Mouse (Mus musculus): Measurements from ENCODE around the gene Magi2. TPM values are rescaled to one million over a fixed set of nuclear protein-coding genes. Genes with fewer than 3 reads are reported as not detected.
"Not testable (repeated sequence)": the region's sequence is repeated elsewhere in the genome, so short reads cannot be mapped to it uniquely, and the experiment has no call there.

Magi2 gene
- polyA plus RNA-seq, 1 experiment from 2014 or later = 7.3 TPM

GRCm38 (mm10) chr5:19368175-19368574, 141.3 kb downstream of the Magi2 start:
- Histone ChIP-seq H3K4me1 (ENCODE audit: control insufficient read depth, insufficient read depth, low read length) (no peaks in the 10 kb centered on the region), H3K27me3 (ENCODE audit: control insufficient read depth, insufficient read depth, low read length) (no peaks in the 10 kb centered on the region), H3K9me3 (ENCODE audit: control insufficient read depth, low read depth, low read length) (no peaks in the 10 kb centered on the region), H3K27ac (ENCODE audit: low read length) (no peak overlapping the region), H3K36me3 (ENCODE audit: control insufficient read depth, insufficient read depth, low read length) (no peaks in the 10 kb centered on the region), H3K4me3 (ENCODE audit: low read depth, low read length) (no peak overlapping the region), H3K4me2 (replicated peaks; ENCODE audit: low read depth, low read length) (no peak overlapping the region), H3K9ac (replicated peaks; ENCODE audit: low read depth, low read length) (no peak overlapping the region)
- WGBS = 86% methylated on average over 1 of the region's 1 CpGs
- no peak for ATAC-seq (ENCODE audit: insufficient number of reproducible peaks, insufficient read depth, low FRiP score, low read depth)

GRCm38 (mm10) chr5:19395876-19396275, 169.0 kb downstream of the Magi2 start:
- no peak for ATAC-seq (ENCODE audit: insufficient number of reproducible peaks, insufficient read depth, low FRiP score, low read depth)
- Histone ChIP-seq H3K27me3 (ENCODE audit: control insufficient read depth, insufficient read depth, low read length) (no peaks in the 10 kb centered on the region), H3K9ac (replicated peaks; ENCODE audit: low read depth, low read length) (no peak overlapping the region), H3K36me3 (ENCODE audit: control insufficient read depth, insufficient read depth, low read length) (no peaks in the 10 kb centered on the region), H3K4me3 (ENCODE audit: low read depth, low read length) (no peak overlapping the region), H3K4me2 (replicated peaks; ENCODE audit: low read depth, low read length) (no peak overlapping the region), H3K9me3 (ENCODE audit: control insufficient read depth, low read depth, low read length) (no peaks in the 10 kb centered on the region), H3K27ac (ENCODE audit: low read length) (no peak overlapping the region), H3K4me1 (ENCODE audit: control insufficient read depth, insufficient read depth, low read length) (no peaks in the 10 kb centered on the region)
- WGBS = 54% methylated on average over 3 of the region's 3 CpGs

DNA sequence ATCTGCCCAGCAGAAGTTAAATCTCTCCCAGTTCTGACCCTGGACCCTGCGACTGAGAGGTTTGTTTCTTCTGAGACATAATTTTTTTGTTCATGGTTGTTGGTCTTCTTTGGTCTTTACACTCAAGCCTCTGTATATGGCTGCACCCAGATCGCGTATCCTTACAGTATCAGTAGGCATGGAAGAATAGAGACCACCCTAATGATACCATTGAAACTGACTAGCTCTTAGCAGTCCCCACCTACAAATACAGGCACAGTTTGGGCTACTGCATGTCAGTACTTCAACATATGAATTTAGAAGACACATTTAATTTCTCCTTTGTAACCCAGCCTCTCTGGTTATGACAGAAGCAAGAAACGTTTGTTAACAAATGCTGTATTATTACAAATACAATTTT, 173.5 kb downstream of the Magi2 start:
- Histone ChIP-seq H3K9ac (replicated peaks; ENCODE audit: low read depth, low read length) (no peak overlapping the region), H3K27ac (ENCODE audit: low read length) (no peak overlapping the region), H3K36me3 (ENCODE audit: control insufficient read depth, insufficient read depth, low read length) (no peaks in the 10 kb centered on the region), H3K4me2 (replicated peaks; ENCODE audit: low read depth, low read length) (no peak overlapping the region), H3K4me1 (ENCODE audit: control insufficient read depth, insufficient read depth, low read length) (no peaks in the 10 kb centered on the region), H3K4me3 (ENCODE audit: low read depth, low read length) (no peak overlapping the region), H3K9me3 (ENCODE audit: control insufficient read depth, low read depth, low read length) (no peaks in the 10 kb centered on the region), H3K27me3 (ENCODE audit: control insufficient read depth, insufficient read depth, low read length) (no peaks in the 10 kb centered on the region)
- 79% methylated on average over 4 of the region's 4 CpGs for WGBS
- no peak for ATAC-seq (ENCODE audit: insufficient number of reproducible peaks, insufficient read depth, low FRiP score, low read depth)

- ATAC-seq (ENCODE audit: insufficient number of reproducible peaks, insufficient read depth, low FRiP score, low read depth) = no peak
- H3K27me3 ChIP-seq (ENCODE audit: control insufficient read depth, insufficient read depth, low read length) = no peaks in the 10 kb centered on the region
- H3K4me1 ChIP-seq (ENCODE audit: control insufficient read depth, insufficient read depth, low read length) = no peaks in the 10 kb centered on the region
- no peaks in the 10 kb centered on the region for H3K36me3 ChIP-seq (ENCODE audit: control insufficient read depth, insufficient read depth, low read length)
- WGBS = 38% methylated on average over 5 of the region's 5 CpGs
- no peak overlapping the region for H3K27ac ChIP-seq (ENCODE audit: low read length)
- no peak overlapping the region for H3K9ac ChIP-seq (replicated peaks; ENCODE audit: low read depth, low read length)
- H3K9me3 ChIP-seq (ENCODE audit: control insufficient read depth, low read depth, low read length) = no peaks in the 10 kb centered on the region
- no peak overlapping the region for H3K4me2 ChIP-seq (replicated peaks; ENCODE audit: low read depth, low read length)
- no peak overlapping the region for H3K4me3 ChIP-seq (ENCODE audit: low read depth, low read length)
Observed at GRCm38 (mm10) chr5:19400738-19401408, 174.0 kb downstream of the Magi2 start.

DNA sequence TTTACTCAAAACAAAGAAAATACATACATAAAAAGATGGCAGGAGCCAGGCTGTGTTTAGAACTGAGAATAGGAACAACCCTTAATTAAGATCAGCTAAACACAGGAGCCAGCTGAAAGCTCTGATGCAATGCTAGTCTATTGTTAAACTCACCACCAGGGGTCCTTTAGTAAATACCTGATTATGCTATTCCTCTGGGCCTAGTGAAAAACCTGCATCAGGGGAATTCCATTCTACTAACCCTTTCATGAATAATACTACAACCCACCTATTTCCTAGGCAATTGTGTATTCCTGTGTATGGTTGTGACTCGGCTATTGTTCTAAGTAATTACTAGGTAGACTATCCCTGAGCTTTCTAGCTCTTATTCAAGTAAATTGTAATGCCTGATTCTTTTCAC, 177.4 kb downstream of the Magi2 start:
- not testable (repeated sequence) for H3K27ac ChIP-seq (ENCODE audit: low read length); H3K4me3 ChIP-seq (ENCODE audit: low read depth, low read length); ATAC-seq (ENCODE audit: insufficient number of reproducible peaks, insufficient read depth, low FRiP score, low read depth); H3K4me1 ChIP-seq (ENCODE audit: control insufficient read depth, insufficient read depth, low read length); H3K27me3 ChIP-seq (ENCODE audit: control insufficient read depth, insufficient read depth, low read length); H3K36me3 ChIP-seq (ENCODE audit: control insufficient read depth, insufficient read depth, low read length); H3K4me2 ChIP-seq (replicated peaks; ENCODE audit: low read depth, low read length); H3K9ac ChIP-seq (replicated peaks; ENCODE audit: low read depth, low read length); H3K9me3 ChIP-seq (ENCODE audit: control insufficient read depth, low read depth, low read length)
- 85% methylated on average over 1 of the region's 1 CpGs for WGBS

DNA sequence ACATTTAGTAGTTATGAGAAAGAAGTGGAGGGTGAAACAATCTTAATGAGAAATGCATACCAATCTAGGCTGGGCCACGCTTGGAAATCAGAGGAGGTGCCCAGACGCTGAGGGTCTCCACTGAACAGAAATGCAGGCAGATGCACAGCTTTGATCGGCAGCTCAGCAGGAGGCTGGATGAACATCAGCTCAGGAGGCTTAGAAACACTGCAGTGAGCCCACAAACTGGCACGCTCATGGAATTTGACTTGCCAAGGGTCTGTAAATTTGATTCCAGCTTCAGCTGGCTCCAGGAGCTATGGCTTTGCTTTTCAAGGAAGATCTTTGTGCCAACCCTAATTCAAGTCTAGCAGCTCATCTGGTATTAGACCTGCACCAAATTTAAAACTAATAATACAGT, 187.7 kb downstream of the Magi2 start:
- H3K4me1 ChIP-seq (ENCODE audit: control insufficient read depth, insufficient read depth, low read length) = no peaks in the 10 kb centered on the region
- H3K27ac ChIP-seq (ENCODE audit: low read length) = no peak overlapping the region
- H3K4me3 ChIP-seq (ENCODE audit: low read depth, low read length) = no peak overlapping the region
- H3K9ac ChIP-seq (replicated peaks; ENCODE audit: low read depth, low read length) = no peak overlapping the region
- no peak overlapping the region for H3K4me2 ChIP-seq (replicated peaks; ENCODE audit: low read depth, low read length)
- H3K27me3 ChIP-seq (ENCODE audit: control insufficient read depth, insufficient read depth, low read length) = no peaks in the 10 kb centered on the region
- no peaks in the 10 kb centered on the region for H3K36me3 ChIP-seq (ENCODE audit: control insufficient read depth, insufficient read depth, low read length)
- ATAC-seq (ENCODE audit: insufficient number of reproducible peaks, insufficient read depth, low FRiP score, low read depth) = no peak
- 72% methylated on average over 4 of the region's 4 CpGs for WGBS
- H3K9me3 ChIP-seq (ENCODE audit: control insufficient read depth, low read depth, low read length) = no peaks in the 10 kb centered on the region

DNA sequence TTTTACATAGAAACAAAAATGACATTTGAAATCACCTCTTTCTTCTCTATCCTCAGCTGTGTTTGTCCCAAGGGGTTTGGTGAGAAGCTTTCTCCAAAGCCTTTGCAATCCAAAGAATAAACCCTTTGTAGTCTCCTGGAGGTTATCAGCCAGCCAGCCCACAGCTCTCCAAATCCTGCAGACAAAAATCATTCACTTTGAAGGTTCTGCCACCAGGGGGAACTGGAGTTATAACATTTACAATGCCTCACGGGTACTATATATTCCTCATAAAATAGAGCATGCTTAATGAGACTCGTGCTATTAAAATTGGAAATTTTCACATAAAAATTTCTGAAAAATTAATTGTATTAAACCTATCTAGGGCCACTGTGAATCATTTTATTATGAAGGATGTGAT, 202.5 kb downstream of the Magi2 start:
- 20% methylated on average over 2 of the region's 2 CpGs for WGBS
- Histone ChIP-seq H3K9me3 (ENCODE audit: control insufficient read depth, low read depth, low read length) (no peaks in the 10 kb centered on the region), H3K27ac (ENCODE audit: low read length) (no peak overlapping the region), H3K4me1 (ENCODE audit: control insufficient read depth, insufficient read depth, low read length) (no peaks in the 10 kb centered on the region), H3K4me3 (ENCODE audit: low read depth, low read length) (no peak overlapping the region), H3K27me3 (ENCODE audit: control insufficient read depth, insufficient read depth, low read length) (no peaks in the 10 kb centered on the region), H3K4me2 (replicated peaks; ENCODE audit: low read depth, low read length) (no peak overlapping the region), H3K9ac (replicated peaks; ENCODE audit: low read depth, low read length) (no peak overlapping the region), H3K36me3 (ENCODE audit: control insufficient read depth, insufficient read depth, low read length) (no peaks in the 10 kb centered on the region)
- ATAC-seq (ENCODE audit: insufficient number of reproducible peaks, insufficient read depth, low FRiP score, low read depth) = no peak

GRCm38 (mm10) chr5:19462541-19462940, 235.7 kb downstream of the Magi2 start:
- H3K27ac ChIP-seq (ENCODE audit: low read length) = no peak overlapping the region
- no peaks in the 10 kb centered on the region for H3K36me3 ChIP-seq (ENCODE audit: control insufficient read depth, insufficient read depth, low read length)
- H3K9ac ChIP-seq (replicated peaks; ENCODE audit: low read depth, low read length) = no peak overlapping the region
- H3K4me1 ChIP-seq (ENCODE audit: control insufficient read depth, insufficient read depth, low read length) = no peaks in the 10 kb centered on the region
- no peaks in the 10 kb centered on the region for H3K27me3 ChIP-seq (ENCODE audit: control insufficient read depth, insufficient read depth, low read length)
- H3K4me3 ChIP-seq (ENCODE audit: low read depth, low read length) = no peak overlapping the region
- H3K4me2 ChIP-seq (replicated peaks; ENCODE audit: low read depth, low read length) = no peak overlapping the region
- no peaks in the 10 kb centered on the region for H3K9me3 ChIP-seq (ENCODE audit: control insufficient read depth, low read depth, low read length)
- no peak for ATAC-seq (ENCODE audit: insufficient number of reproducible peaks, insufficient read depth, low FRiP score, low read depth)

DNA sequence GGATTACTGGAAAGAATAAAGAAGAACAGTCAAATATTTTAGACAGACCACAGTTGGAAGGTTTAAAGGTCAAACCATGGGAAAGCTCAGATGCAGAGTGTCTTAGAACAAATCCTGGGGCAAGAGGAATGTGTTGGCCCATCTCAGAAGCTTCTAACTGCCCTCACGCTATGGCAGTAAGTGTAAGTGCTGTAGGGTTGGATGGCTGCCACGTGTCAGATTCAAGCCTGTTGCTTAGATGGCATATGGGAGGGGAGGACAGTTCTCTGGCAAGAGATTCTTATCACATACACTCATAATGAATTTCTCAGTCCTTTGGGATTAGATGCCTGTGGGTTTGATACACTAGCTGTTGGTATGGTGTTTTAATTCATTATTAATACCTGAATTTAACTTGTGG, 238.5 kb downstream of the Magi2 start:
- Histone ChIP-seq H3K9ac (replicated peaks; ENCODE audit: low read depth, low read length) (no peak overlapping the region), H3K9me3 (ENCODE audit: control insufficient read depth, low read depth, low read length) (no peaks in the 10 kb centered on the region), H3K27me3 (ENCODE audit: control insufficient read depth, insufficient read depth, low read length) (no peaks in the 10 kb centered on the region), H3K4me2 (replicated peaks; ENCODE audit: low read depth, low read length) (no peak overlapping the region), H3K4me3 (ENCODE audit: low read depth, low read length) (no peak overlapping the region), H3K36me3 (ENCODE audit: control insufficient read depth, insufficient read depth, low read length) (no peaks in the 10 kb centered on the region), H3K4me1 (ENCODE audit: control insufficient read depth, insufficient read depth, low read length) (no peaks in the 10 kb centered on the region), H3K27ac (ENCODE audit: low read length) (no peak overlapping the region)
- ATAC-seq (ENCODE audit: insufficient number of reproducible peaks, insufficient read depth, low FRiP score, low read depth) = no peak
- WGBS = 40% methylated on average over 2 of the region's 2 CpGs

Measured in stomach, embryonic 14.5 days (tissue).